Mouse (Mus musculus) heart, postnatal 0 days (tissue): Measurements from ENCODE around the gene Chrm3.

ENCODE experiments used
- CTCF ChIP-seq: IDR thresholded peaks from 2 replicates; pipeline ENCODE4 v1.5.1; 2016; ENCODE audit warnings: antibody characterized with exemption, control low read depth, low read depth
- EP300 ChIP-seq: IDR thresholded peaks from 2 replicates; pipeline ENCODE4 v1.6.1; 2016; ENCODE audit warnings: antibody characterized with exemption, low read depth

DNA sequence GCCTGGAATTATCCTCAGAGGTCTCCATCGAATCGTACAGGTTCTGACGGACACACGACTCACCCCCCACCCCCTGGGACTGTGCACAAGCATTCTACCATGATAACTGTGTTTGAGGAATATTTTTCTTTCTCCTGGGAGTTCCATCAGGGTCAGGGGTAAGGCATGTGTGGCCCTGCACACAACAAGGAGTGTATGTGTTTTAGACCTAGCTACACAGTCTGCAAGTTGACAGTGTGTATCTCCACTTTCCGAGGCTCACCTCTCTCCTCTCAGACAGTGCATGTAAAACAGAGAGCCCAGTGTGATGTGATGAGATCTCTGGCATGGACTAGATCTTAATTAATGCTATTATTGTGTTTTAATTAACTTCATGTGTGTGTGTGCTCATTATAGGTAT is 472.4 kb downstream of the Chrm3 start:
- TF ChIP-seq EP300 (no peak), CTCF (no peak)
